Mouse (Mus musculus): ENCODE data around the gene Osbpl10.

- TF ChIP-seq POLR2A (IDR thresholded peaks at IDR 0.05; ENCODE audit: low read depth, low read length) (no peak), CTCF (conservative IDR thresholded peaks at IDR 0.05; ENCODE audit: insufficient read depth, insufficient read length, low read depth, low read length) (no peak)
Measured at GRCm38 (mm10) chr9:115249145-115249544, 270.8 kb downstream of the Osbpl10 start.
